Mouse (Mus musculus) G1E (cell line): Measurements from ENCODE around the gene Bbs12.

ENCODE experiments used
- CTCF ChIP-seq: IDR thresholded peaks from 2 replicates; pipeline ENCODE4 v1.5.1; 2012; ENCODE audit warnings: low read depth, low read length, inconsistent platforms, mixed read lengths
- GATA1 ChIP-seq: IDR thresholded peaks from 2 replicates; pipeline ENCODE4 v1.6.1; 2012; ENCODE audit warnings: borderline replicate concordance, low read length, inconsistent platforms, mixed read lengths
- POLR2AphosphoS5 ChIP-seq: IDR thresholded peaks from 2 replicates; pipeline ENCODE4 v1.6.1; 2012; ENCODE audit warnings: low read depth, low read length, inconsistent platforms; ENCODE audit not compliant: insufficient replicate concordance
- TAL1 ChIP-seq: conservative IDR thresholded peaks from 2 replicates; pipeline ENCODE4 v1.6.1; 2012; ENCODE audit warnings: low read depth, low read length, inconsistent platforms, mixed read lengths

DNA sequence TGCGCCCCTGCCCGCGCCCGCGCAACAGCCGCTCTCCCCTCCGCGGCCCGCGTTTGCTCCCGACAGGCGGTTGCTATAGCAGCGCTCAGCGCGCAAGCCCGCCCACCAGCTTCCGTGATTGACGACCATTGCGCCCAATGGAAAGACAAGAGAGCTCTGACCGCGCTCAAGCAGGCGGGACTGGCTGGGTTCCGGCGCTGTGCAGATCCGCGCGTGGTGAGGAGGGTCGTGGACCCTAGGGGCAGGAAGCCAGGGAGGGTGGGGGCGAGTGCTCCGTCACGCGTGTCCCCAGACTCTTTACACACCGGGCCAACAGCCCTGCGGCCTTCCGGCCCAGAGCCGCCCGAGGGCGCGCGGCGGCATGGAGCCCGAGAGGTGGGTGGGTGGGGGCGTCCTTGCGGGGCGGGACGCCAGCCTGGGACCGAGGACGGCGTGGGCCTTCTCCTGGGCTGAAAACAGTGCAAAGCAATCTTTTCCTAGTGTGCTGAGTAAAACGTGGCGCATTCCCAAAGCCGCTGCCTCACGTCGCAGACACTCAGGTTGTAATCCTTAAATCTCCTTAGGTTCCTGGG, at the start of gene Bbs12, which contains the start of gene Cetn4:
- no peak for TF ChIP-seq CTCF
- TF ChIP-seq GATA1 = no peak
- no peak for TF ChIP-seq TAL1
- no peak for TF ChIP-seq POLR2AphosphoS5
